Mouse (Mus musculus) cerebellum, adult 9-11 months (tissue): Measurements from ENCODE around the gene Mtmr2.
"Not testable (repeated sequence)": the region's sequence is repeated elsewhere in the genome, so short reads cannot be mapped to it uniquely, and the experiment has no call there.

ENCODE experiments used
- DNase-seq: peaks from one replicate; pipeline ENCODE4 v3.0.0; 2022

The Mtmr2 gene

DNA sequence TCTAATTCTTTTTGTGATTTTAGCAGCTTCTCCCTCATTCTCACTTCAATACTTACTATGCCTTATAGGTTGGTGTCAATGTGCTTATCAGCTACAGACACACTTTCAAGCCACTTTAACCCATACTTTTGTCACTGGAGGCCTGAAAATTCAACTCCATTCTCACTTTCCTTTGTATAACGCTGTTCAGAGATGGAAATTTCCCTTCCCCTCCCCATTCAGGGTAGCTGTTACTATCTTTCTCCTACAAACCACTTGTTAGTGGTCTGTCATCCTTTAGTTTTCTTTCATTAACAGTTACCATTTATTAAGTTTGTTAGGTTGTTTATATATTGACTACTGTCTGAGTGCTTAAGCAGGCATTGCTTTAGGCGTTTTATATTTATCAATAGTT, at the start of gene Mtmr2:
Mtmr2 (plus strand) TSS at position 7 of the 394 bp plus-strand sequence.
- no peak for DNase-seq

DNA sequence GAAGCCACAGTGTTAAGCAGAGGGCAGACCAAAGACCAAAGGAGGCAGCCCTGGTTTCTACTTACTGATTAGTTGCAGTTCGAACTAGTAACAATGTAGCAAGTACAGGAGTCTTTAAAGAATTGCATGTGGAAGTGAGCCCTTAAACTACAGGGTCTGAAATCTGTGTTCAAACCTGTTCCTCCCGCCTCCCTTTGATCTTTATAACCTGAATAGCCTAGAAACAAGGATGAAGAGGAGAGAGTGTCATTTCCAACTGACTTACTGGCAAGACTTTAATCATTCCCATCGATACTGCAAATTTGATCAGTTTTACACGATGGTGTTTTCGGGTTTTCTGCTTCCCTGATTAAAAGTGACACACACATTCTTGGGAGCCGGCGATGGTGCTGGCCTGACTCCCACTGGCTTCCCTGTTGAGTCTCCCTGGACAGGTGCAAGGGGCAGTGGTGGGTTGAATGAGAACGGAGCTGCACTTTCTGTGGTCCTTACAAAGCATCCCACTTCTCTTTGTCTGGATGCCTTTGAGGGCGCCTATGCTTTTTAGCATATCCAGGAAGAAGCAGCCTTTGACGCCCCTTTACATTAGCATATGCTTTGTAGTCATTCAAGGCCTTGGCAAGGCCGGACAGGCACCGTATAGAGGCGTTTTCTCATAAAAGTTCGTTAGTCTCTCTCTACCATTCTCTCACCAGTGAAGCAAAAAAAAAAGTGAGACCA, 49.0 kb upstream of the Mtmr2 start:
- no peak for DNase-seq

DNA sequence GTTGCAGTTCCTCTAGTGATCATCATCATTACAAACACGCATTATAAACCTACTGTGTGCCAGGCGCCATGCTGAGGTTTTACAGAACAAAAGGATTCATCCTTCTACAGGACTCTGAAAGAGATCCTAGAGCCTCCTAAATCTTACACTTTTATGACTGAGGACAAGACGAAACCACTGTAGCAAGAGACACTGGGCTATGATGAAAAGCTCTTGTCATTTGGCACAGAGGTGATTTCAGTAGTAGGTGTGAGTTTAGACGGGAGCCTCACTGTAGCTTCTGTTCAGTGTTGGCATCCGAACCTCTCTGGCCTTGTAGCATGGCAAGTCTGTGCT, 48.5 kb upstream of the Mtmr2 start:
- no peak for DNase-seq

DNA sequence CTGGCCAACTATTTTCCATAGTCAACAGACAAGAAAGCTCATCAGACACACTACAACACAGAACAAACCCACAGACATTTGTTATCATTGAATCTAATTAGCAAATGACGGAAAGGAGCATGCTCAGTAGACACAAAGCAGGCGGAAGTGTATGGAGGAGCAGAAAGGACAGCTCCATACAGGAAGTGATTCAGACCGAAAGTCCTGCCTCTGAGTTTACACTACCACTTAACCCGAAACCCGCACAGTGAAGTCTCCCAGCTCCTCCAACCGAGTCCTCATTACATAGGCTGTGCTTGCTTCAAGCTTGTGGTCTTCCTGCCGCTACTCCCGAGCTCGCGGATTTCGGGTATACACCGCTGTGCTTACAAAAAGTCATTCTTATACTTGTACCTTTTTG, 46.4 kb upstream of the Mtmr2 start:
- no peak for DNase-seq

DNA sequence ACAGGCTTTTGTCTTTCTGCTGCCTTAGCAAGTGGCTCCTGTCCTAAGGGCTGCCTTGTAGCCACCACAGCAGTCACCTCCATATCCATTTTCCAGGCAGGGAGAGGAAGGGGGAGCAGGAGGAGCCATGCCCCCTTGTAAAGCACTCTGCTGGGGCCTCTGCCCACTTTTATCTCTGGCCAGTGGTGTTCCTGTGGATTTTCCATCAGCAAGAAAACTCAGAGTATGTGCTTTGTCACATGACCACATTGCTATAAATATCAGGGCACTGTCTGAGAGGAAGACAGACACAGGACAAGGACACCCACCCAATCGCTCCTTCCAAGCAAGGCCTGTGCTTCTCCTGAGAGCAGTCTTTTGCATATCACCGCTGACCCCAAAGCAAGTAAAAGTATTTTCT, 45.1 kb upstream of the Mtmr2 start:
- no peak for DNase-seq

DNA sequence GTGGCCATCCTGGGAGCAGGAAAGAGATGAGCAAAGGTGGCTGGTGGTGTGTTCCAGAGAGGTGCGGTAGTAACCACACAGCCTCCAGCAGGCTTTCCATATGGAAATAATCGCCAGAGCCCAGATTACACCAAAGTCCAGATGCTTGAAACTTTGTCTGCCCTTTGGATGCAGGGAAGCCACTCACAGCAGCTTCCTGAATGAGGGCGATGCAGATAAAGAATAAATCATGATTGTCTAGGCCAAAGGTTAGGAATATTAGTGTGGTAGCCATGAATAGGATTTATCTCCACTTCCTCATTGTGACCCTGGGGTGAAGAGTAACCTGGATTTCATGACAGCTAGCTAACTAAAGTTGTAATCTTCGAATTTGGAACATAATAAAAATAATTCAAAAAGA, 43.3 kb upstream of the Mtmr2 start:
- DNase-seq: no peak

DNA sequence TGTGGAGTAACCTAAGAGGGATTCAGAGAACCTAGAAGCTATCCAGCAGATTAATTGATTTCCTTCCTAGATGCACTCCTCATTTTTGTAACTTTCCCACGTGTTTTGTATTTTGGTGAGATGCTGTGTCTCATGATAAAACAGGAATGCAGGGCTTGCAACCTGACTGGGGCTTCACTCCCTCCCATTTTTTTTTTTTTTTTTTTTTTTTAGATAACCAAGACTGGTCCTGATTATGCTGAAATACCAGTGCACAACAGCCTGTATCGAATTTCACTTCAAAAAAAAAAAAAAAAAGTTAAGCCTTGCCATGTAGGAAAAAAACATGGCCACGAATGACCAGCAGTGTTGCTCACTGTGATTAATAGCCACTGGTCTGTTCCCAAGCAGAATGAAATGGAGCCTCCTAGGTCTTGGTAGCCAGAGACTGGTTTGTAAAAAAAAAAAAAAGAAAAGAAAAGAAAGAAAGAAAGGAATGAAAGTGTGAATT, 41.1 kb upstream of the Mtmr2 start:
- no peak for DNase-seq

DNA sequence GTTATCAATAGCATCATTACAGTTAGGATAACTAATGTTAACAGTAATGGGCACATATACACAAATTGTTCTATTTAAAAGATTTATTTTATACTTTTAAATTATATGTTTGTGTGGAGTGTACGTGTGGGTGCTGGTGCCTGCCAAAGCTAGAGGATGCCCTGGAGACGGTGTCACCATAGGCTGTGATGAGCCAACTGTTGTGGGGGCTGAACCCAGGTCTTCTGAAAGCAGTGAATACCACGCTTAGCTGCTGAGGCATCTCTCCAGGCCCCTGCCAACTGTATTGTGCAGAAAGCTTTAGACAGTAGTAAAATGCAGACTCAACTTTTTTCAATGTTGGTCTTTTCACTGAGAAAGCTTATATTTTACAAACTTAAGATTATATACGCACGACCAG, 38.8 kb upstream of the Mtmr2 start:
- no peak for DNase-seq

DNA sequence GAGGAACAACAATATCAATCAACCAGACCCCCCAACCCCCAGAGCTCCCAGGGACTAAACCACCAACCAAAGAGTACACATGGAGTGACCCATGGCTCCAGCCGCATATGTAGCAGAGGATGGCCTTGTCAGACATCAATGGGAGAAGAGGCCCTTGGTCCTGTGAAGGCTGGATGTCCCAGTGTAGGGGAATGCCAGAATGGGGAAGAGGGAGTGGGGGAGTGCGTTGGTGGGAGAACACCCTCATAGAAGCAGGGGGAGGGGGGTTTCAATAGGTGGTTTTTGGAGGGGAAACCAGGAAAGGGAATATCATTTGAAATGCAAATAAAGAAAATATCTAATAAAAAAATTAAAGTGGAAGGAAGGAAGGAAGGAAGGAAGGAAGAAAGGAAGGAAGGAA, 32.3 kb upstream of the Mtmr2 start:
- DNase-seq: not testable (repeated sequence)

DNA sequence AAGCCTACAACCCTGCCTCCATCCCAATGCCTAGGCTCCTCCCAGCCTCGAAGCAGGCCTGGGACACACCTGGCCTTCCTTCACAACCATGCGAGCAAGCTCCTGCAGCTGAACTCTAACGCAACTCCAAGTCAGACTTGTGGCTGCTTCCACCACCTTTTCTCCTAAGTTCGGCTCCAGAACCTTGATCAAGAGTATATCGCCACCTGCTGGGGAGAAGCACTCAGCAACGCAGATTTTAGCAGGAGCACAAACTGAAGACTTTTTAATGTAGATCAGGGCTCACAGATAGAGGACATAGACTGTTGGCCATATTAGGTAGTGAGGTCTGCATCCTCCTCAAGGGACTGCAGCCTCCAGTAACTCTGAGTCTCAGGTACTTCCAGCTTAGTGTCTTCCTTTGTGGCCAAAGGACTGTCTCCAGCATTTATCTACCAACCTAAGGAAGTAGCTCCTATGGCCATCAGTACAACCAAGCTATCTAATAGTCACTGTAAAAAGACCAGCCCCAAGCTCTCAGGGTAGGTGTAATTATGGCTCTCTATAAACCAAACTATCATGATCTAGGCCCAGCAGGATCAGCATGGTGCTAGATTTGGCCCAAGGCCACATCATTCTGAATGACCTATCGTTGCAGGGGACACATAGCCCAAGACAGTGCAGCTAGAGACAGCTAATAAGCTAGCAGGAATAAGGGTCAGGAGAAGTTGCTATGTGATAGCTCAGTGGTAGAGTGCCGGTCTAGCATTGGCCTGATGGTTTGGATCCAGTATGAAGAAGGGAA, 31.7 kb upstream of the Mtmr2 start:
- DNase-seq: peak; percentile 72

DNA sequence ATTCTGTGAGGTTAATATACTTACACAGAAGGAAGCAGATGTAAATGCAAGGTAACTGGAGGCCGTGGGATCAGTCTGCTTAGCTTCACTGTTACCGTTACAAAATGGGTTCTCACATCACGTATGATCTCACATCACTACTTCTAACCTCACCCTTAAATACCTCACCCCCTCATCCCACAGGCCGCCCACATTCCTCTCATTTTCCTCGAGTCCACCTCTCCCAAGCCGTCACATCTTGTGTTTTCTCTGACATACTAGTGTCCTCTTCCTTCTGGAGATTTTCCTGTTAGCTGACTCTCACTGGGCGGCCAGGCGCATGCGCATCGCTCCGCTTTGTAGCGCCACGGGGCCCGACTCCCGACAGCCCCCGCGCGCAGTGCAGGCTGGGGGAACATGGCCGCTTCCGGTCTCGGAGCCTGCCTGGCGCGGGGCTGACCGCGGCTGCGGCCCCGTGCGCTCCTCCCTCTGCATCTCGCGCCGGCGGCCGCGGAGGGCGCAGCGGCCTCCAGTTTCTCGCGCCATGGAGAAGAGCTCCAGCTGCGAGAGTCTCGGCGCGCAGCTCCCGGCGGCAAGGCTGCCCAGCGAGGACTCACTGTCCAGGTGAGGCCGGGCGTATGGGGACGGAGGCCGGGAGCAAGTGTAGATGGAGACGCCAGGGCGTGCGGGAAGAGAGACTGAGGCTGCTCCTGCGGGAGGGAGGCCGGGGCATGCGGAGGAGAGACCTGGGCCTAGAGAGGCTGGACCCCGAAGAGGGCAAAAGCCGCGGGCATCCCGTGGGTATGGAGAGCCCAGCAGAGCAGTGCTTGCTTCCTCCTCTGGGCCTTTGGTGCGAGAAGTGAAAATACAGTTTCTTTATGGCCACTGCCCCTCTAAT, 826 bp downstream of the Mtmr2 start:
- peak; percentile 95 for DNase-seq

DNA sequence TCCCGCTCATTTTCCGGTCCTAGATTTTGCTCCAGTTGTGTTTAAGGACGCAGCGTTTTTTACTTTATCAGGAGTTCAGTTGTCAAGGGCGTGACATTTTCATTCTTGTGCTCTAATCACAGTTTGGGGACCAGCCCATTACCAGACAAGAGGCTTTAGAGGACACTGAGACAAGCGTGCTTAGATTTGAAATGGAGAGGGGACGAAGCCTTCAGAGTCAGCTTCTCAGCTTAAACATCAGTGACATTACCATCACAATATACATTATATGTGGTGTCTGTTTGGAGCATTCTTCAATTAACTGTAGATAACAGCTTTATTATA, 1.4 kb downstream of the Mtmr2 start:
- DNase-seq: no peak

DNA sequence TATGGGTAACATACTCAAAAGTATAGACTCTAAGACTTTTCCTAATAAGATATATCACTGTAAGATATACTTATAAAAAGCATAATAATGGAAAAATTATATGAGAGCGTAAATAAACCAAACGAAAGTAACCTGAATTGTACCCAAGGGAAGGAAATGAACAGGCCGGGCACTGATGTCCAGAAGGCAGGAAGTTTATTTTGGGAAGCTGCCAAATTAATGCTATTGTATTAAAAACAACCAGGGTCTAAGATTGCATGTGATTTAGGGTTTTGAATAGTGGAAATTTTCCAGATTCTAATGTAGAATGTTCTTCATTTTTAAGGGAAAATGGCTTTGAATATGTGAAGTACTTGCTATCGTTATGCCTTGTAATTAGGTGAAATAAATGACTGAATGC, 4.3 kb downstream of the Mtmr2 start:
- no peak for DNase-seq

DNA sequence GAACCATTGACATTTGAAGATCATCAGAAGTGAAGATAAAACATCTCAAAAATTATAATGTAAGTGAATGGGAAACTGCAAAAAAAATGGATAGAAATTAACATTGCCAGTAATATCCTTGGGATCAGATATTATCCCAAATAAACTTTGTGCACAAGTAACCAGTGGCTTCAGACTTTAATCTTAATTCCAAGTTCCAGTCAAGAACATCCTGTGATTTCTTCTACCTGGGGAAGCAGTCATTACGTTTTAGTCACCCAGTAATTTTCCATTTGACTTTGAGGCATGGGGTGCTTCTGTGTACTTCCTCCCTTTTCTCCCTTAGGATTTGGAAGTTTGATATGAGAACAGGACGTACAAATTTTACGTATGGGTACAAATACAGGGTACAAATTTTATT, 12.2 kb downstream of the Mtmr2 start:
- no peak for DNase-seq

DNA sequence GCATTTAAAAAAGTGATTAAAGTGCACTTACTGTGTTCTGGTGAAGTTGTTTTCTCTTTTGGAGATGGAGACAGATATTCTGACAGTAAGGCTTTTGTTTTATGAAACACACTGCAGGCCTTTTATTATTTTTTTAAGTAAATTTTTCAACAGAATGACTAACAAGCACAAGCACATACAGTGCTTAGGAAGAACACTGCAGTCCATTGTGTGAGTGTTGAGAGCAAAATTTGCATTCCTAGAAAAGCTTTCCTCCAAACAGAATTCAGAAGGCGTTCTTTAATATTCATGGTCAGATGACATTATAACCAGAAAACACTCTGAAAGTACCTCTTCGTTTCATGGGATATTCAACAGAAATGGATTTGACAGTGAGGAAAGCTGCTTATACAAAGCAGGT, 17.4 kb downstream of the Mtmr2 start:
- DNase-seq: no peak

DNA sequence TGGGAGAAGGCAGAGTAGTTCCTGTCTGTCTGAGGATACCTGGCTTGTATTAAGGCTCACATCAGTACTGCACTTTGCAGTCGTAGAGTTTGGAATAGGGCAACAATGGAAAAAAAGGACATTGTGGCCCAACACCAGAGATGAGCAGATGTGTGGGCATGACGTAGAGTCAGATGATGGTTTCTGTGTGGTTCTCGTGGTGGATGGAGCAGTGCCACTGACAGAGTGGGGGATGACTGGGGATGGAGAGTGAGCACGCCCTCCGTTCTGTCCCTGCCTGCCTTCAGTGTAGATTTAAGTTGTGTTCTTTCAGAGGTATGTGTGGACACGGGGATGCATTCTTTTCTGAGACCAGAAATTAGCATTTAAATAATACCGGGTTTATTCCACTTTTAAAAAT, 18.4 kb downstream of the Mtmr2 start:
- DNase-seq: peak; percentile 25

DNA sequence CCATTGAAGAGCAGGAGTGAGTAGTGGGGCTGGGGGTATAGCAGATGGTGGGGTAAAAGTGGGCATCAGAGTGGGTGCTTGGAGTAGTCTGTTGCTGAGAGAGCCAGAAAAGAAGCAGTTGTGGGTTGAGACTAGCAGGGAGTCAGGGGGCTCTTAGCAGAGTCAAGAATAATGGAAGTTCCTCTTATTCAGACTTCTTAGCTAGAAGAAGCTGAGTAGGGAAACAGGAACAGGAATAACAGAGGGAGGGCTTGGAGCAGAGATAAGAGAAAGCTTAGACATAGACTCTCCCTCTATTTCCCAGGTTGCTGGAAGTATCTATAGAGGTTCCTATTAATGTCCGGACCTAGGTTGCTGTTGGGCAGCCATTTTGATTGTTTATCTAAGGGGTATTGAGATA, 26.5 kb downstream of the Mtmr2 start:
- no peak for DNase-seq

DNA sequence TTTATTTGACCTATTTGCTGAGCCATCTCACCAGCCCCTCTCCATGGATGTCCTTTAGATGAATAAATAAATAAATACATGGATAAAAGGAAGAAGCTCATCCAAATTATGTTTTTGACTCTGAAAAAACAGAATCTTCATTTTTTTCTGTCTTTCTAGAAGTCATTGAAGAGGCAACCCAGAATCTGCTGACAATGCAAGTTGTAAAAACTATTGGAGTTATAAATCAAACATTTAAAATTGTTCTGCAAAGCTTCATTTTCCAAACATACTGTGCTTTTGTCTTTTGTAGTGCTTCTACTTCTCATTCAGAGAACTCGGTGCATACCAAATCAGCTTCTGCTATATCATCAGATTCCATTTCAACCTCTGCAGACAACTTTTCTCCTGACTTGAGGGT, 33.8 kb downstream of the Mtmr2 start:
- DNase-seq: no peak

DNA sequence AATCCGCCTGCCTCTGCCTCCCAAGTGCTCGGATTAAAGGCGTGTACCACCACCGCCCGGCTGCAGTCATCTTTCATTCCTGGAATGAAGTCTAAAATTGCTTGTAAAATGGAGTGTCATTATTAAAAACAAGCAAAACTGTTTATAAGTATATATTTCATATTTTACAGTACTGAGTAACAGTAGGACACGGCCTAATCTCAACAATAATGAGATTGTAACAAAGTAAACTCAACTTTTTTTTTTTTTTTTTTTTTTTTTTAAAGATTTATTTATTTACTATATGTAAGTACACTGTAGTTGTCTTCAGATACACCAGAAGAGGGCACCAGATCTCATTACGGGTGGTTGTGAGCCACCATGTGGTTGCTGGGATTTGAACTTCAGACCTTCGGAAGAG, 42.7 kb downstream of the Mtmr2 start:
- not testable (repeated sequence) for DNase-seq

DNA sequence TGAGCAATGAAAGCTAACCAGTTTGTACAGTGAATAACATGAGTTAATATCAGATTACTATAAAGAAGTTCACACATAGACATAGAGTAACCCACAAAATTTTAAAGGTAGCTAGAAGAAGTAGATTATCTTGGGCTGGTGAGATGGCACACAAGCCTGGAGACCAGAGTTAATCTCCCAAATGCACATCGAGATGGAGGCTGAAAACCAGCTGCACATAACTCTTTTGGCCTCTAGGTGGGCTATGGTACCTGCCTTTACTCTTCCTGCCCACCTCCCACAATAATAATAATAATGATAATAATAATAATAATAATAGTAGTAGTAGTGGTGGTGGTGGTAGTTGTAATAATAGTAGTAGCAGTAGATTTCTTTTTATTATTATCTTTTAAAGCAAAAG, 46.1 kb downstream of the Mtmr2 start:
- no peak for DNase-seq

DNA sequence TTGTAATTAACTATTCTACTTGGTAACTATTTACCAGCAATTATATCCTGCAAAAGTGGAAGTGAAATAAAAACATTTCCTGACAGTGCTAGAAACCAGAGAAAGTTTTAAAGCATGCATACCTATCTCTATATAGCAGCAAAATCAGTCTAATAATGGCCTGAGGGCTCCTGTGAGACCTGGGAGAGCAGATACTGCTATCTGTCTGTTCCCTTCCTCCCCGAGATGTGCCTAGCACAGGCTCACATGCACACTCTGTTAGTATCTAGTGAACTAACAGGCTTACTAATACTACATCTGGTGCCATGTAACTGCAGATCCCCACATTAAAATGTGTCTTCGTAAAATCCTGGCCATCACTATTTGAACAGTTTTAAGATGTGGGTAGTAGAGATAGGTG, 46.5 kb downstream of the Mtmr2 start:
- DNase-seq: no peak

DNA sequence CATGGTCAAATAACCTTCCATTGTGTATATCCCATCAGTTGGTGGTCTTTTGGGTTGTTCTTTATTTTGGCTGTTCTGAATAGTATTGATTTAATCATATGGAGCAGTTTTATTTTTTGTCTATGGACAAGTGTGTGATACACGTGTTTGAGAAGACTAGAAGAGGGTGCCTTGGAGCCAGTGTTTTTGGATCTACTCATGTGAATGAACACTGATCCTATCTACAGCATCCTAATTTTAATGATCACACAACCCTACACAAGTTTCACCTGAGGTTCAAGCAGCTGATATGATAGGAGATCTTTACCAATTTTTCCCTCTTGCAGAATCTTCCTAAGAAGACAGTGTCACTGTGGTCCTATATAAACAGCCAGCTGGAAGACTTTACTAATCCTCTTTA, 56.3 kb downstream of the Mtmr2 start:
- DNase-seq: no peak

DNA sequence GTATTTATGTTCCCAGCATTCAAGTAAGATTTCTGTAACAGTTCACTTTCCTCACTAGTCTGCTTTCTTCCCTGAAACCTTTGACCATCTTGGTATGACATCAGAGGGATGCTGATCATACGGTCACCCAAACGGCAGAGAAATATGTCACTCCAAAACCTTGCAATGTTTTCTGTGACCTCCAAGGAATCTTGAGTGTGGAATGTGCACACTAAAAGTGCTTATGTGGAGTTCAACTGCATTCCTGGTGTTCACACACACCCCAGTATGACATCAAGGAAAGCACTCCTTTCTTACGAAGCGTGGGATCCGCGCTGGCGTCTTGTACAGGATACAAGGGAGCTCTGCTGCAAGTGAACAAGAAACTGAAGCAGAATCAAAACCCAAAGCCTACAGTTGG, 58.6 kb downstream of the Mtmr2 start:
- no peak for DNase-seq

DNA sequence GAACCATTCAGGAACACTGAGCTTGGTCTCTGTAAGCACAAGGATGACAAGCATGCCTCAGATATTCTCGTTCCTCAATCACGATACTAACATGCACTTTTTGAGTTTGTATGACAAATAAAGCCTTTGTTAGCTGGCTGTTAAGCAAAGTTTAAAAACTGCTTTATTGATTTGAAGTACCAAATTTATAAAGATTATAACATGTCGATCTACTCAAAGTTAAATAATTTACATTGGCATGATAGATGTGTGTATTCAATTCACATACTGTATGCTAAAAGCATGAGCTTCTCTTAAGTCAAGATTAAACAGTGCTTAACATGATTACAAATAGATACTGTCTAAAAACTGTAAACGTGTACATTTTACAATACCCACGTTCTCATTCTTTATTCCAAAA, 59.4 kb downstream of the Mtmr2 start:
- no peak for DNase-seq
